In the genomic region with DNA sequence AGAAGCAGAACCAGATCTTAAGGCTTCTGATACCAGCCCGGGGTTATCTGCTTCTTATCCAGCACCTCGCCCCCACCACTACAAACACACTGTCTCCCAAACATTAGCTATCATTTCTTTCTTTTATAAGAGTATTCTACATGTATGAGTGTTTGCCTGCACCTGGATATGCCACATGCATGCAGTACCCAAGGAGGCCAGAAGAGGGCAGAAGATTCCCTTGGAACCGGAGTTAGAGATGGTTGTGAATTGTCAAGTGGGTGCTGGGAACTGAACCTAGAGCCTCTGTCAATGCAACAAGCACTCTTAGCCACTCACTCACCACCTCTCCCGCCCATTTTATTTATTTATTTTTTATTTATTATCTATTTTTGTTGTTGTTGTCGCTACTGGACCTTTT, we compare ENCODE assay signal across 19 mouse cellular contexts.
DNase-seq lines count a peak whose midpoint lies in the region; ATAC-seq and TF ChIP-seq lines count a peak whose summit lies in the region.
"Had no signal": no experiment of that assay in that cellular context is flagged by ENCODE, and none has a peak within 500 bp of the region (broad histone marks: within the 10 kb centered on the region; RNA-seq: fewer than 3 reads in every experiment).

No protein-coding gene starts in this region.

- TF ChIP-seq CTCF in layer of hippocampus, adult 2 months (conservative IDR thresholded peaks at IDR 0.05) = peak; percentile 64
- peak; percentile 33; the same call in 1 of the 2 replicates for TF ChIP-seq CTCF in brain, embryonic 14.5 days (IDR thresholded peaks at IDR 0.05; ENCODE audit: borderline replicate concordance, extremely low read depth, insufficient read depth, insufficient read length)

- no peak overlapping the region for H3K27ac ChIP-seq in layer of hippocampus, adult 2 months
- H3K27ac ChIP-seq: lung, embryonic 15.5 days; neural tube, embryonic 12.5 days had no signal

- no peak for TF ChIP-seq POLR2A in brain, embryonic 14.5 days (IDR thresholded peaks at IDR 0.05; ENCODE audit: borderline replicate concordance, extremely low read depth, insufficient read depth, insufficient read length, poor library complexity, severe bottlenecking)

- H3K4me3 ChIP-seq in layer of hippocampus, adult 2 months = no peak overlapping the region
- H3K4me3 ChIP-seq: erythroblast, embryonic 14.5 days; lung, embryonic 15.5 days; neural tube, embryonic 12.5 days had no signal

- no peak for ATAC-seq in CD4-positive, CD25-positive, alpha-beta regulatory T cell, adult 4 months
- ATAC-seq: midbrain, embryonic 16.5 days had no signal

- peak; percentile 7 for DNase-seq in CD4-positive, CD25-positive, alpha-beta regulatory T cell, adult 2 months (ENCODE audit: low read depth, low spot score)
- DNase-seq in layer of hippocampus, adult 2 months (ENCODE audit: low spot score in 2 of 2) = no peak
- DNase-seq in layer of hippocampus, adult 9-10 months (ENCODE audit: low spot score) = no peak
- peak; percentile 5 for DNase-seq in 3T3-L1 (ENCODE audit: low read depth, low spot score)
- no peak for DNase-seq in brain, embryonic 14.5 days (ENCODE audit: low read depth)
- no peak for DNase-seq in adrenal gland, postnatal 10 days
- no peak for DNase-seq in urinary bladder, postnatal 10 days (ENCODE audit: low spot score)
- DNase-seq: adrenal gland, postnatal 25 days; cerebellum, postnatal 25 days; gastrocnemius, postnatal 10 days; kidney, postnatal 25 days; layer of hippocampus, postnatal 36 days; right cerebral cortex, postnatal 25 days; thymus, adult 18-20 months had no signal

Comparison
In these comparisons a context has a peak if more than half of its experiments do, and no peak if none do; other contexts are left out.
1. DNase-seq: peak in CD4-positive, CD25-positive, alpha-beta regulatory T cell, adult 2 months (single experiment) and 3T3-L1 (single experiment); none in layer of hippocampus, adult 2 months (0 of 2), layer of hippocampus, adult 9-10 months (single experiment), brain, embryonic 14.5 days (single experiment), adrenal gland, postnatal 10 days (single experiment) and urinary bladder, postnatal 10 days (single experiment).